ENCODE assay signal across 26 mouse cellular contexts in genomic region chr13:93158261-93158660, GRCm38 (mm10). TPM values are rescaled to one million over a fixed set of nuclear protein-coding genes. Genes with fewer than 3 reads are reported as not detected.
"Had no signal": no experiment of that assay in that cellular context is flagged by ENCODE, and none has a peak within 500 bp of the region (broad histone marks: within the 10 kb centered on the region; RNA-seq: fewer than 3 reads in every experiment).

No protein-coding gene starts in this region.

- H3K4me3 ChIP-seq: gastrocnemius, adult 2 months; heart, embryonic 10.5 days; heart, embryonic 12.5 days; hindbrain, embryonic 10.5 days; hindbrain, embryonic 13.5 days; hindbrain, embryonic 15.5 days; kidney, embryonic 15.5 days; limb, embryonic 13.5 days had no signal

- H3K9ac ChIP-seq: heart, embryonic 12.5 days; hindbrain, embryonic 13.5 days; hindbrain, embryonic 15.5 days; kidney, embryonic 15.5 days; limb, embryonic 13.5 days had no signal

- H3K9me3 ChIP-seq: heart, embryonic 10.5 days; heart, embryonic 12.5 days; hindbrain, embryonic 13.5 days; hindbrain, embryonic 15.5 days; kidney, embryonic 15.5 days; limb, embryonic 13.5 days had no signal

- H3K4me1 ChIP-seq: heart, embryonic 10.5 days; heart, embryonic 12.5 days; hindbrain, embryonic 10.5 days; hindbrain, embryonic 13.5 days; hindbrain, embryonic 15.5 days; kidney, embryonic 15.5 days; limb, embryonic 13.5 days had no signal

- DNase-seq: gastrocnemius, adult 2 months; gastrocnemius, postnatal 10 days; gastrocnemius, postnatal 25 days; heart, adult 18-20 months; heart, postnatal 10 days; heart, postnatal 4 days; kidney, adult 11 months; kidney, adult 2 months; kidney, adult 9 months; kidney, postnatal 14 days; kidney, postnatal 36 days; layer of hippocampus, adult 9-11 months; layer of hippocampus, postnatal 36 days; left cerebral cortex, postnatal 4 days had no signal

- H3K27me3 ChIP-seq: heart, embryonic 12.5 days; hindbrain, embryonic 13.5 days; hindbrain, embryonic 15.5 days; kidney, embryonic 15.5 days; limb, embryonic 13.5 days had no signal

- ATAC-seq: forebrain, embryonic 16.5 days; hindbrain, postnatal 0 days; intestine, embryonic 16.5 days had no signal

- H3K27ac ChIP-seq: gastrocnemius, adult 2 months; heart, embryonic 10.5 days; hindbrain, embryonic 10.5 days; hindbrain, embryonic 13.5 days; hindbrain, embryonic 15.5 days; hindbrain, postnatal 0 days; kidney, embryonic 15.5 days; kidney, postnatal 0 days; limb, embryonic 13.5 days had no signal

- H3K4me2 ChIP-seq: heart, embryonic 12.5 days; hindbrain, embryonic 13.5 days; hindbrain, embryonic 15.5 days; kidney, embryonic 15.5 days; limb, embryonic 13.5 days had no signal

RNA-seq across cellular contexts. Expression of gene Cmya5, which starts 13.7 kb away (rescaled TPM):
- total RNA-seq: granulocyte monocyte progenitor cell, adult 5-6 weeks had no signal
